Mouse (Mus musculus) kidney, embryonic 15.5 days (tissue): ENCODE results near the gene Evi5l. TPM values are rescaled to one million over a fixed set of nuclear protein-coding genes. Genes with fewer than 3 reads are reported as not detected.

Experiments used
- polyA plus RNA-seq: library from polyadenylated mRNA; unstranded; fragments of >200 nt; fragmentation: Nextera tagmentation; extraction: Ambion mirVana; gene quantifications from 2 replicates; pipeline ENCODE4 v1.2.1, GENCODE M21; 2015

Evi5l gene
- polyA plus RNA-seq, 1 experiment from 2014 or later = 28.8 TPM

Other genes with a start within 250 kb of the Evi5l start
- not detected in 2 replicates for gene Cd209b, start 239.7 kb upstream of the Evi5l start, polyA plus RNA-seq
- gene Cd209c, start 211.8 kb upstream of the Evi5l start, polyA plus RNA-seq = 0.21 and 0.45 TPM in 2 replicates
- gene Cd209f, start 60.7 kb upstream of the Evi5l start, polyA plus RNA-seq = not detected in 2 replicates
- not detected in 2 replicates for gene Cd209g, start 32.5 kb upstream of the Evi5l start, polyA plus RNA-seq
- 4.4 and 4.9 TPM in 2 replicates for gene Prr36, start 50.9 kb downstream of the Evi5l start, polyA plus RNA-seq
- 0.78 and 1.0 TPM in 2 replicates for gene Lrrc8e, start 60.3 kb downstream of the Evi5l start, polyA plus RNA-seq
- gene Map2k7, start 72.2 kb downstream of the Evi5l start, polyA plus RNA-seq = 28.0 and 31.5 TPM in 2 replicates
- 0.86 and 0.91 TPM in 2 replicates for gene Gm49320, start 72.3 kb downstream of the Evi5l start, polyA plus RNA-seq
- gene Tgfbr3l, start 81.6 kb downstream of the Evi5l start, polyA plus RNA-seq = 3.8 and 6.5 TPM in 2 replicates
- gene Snapc2, start 86.5 kb downstream of the Evi5l start, polyA plus RNA-seq = 56.1 and 62.9 TPM in 2 replicates
- gene Ctxn1, start 92.7 kb downstream of the Evi5l start, polyA plus RNA-seq = 98.6 and 110 TPM in 2 replicates
- gene Timm44, start 109.3 kb downstream of the Evi5l start, polyA plus RNA-seq = 64.5 and 69.5 TPM in 2 replicates
- gene Ccl25, start 158.6 kb downstream of the Evi5l start, polyA plus RNA-seq = 17.2 and 18.2 TPM in 2 replicates
- gene Elavl1, start 158.8 kb downstream of the Evi5l start, polyA plus RNA-seq = 257 and 267 TPM in 2 replicates